Mouse (Mus musculus) heart, postnatal 0 days (tissue): ENCODE data around the gene Gja5. TPM values are rescaled to one million over a fixed set of nuclear protein-coding genes. Genes with fewer than 3 reads are reported as not detected.

Source experiments
- ATAC-seq: fragments of 200-750 bp; cut with Nextera tagmentation; 2 replicates; pipeline ENCODE4 v1.8.0; 2017; ENCODE audit warnings: low read depth, moderate number of reproducible peaks, moderate library complexity; ENCODE audit not compliant: insufficient read depth
- DNase-seq: peaks from one replicate; pipeline ENCODE4 v3.0.0-alpha.2; 2016; ENCODE audit warnings: low spot score
- H3K27ac ChIP-seq: fragments of 300-500 bp; sonication (generic); 2 replicates; pipeline ENCODE4 v1.5.1; 2014; ENCODE audit warnings: low read depth, mild to moderate bottlenecking
- H3K27me3 ChIP-seq: fragments of 300-500 bp; sonication (generic); 2 replicates; pipeline ENCODE4 v1.6.1; 2014; ENCODE audit warnings: low read length, mixed read lengths; ENCODE audit not compliant: control insufficient read depth, insufficient read depth
- H3K36me3 ChIP-seq: fragments of 300-500 bp; sonication (generic); replicated peaks from 2 replicates; pipeline ENCODE4 v1.6.1; 2014; ENCODE audit warnings: low read length, mixed read lengths; ENCODE audit not compliant: control insufficient read depth, insufficient read depth
- H3K4me1 ChIP-seq: fragments of 300-500 bp; sonication (generic); 2 replicates; pipeline ENCODE4 v1.6.1; 2014; ENCODE audit warnings: antibody characterized with exemption; ENCODE audit not compliant: control insufficient read depth, insufficient read depth
- H3K4me2 ChIP-seq: fragments of 300-500 bp; sonication (generic); 2 replicates; pipeline ENCODE4 v1.6.1; 2014; ENCODE audit warnings: low read depth, mild to moderate bottlenecking, low read length, moderate library complexity
- H3K4me3 ChIP-seq: fragments of 300-500 bp; sonication (generic); 2 replicates; pipeline ENCODE4 v1.5.1; 2014; ENCODE audit warnings: low read depth, low read length
- H3K9ac ChIP-seq: fragments of 300-500 bp; sonication (generic); replicated peaks from 2 replicates; pipeline ENCODE4 v1.6.1; 2014; ENCODE audit warnings: low read depth, low read length, mixed read lengths
- H3K9me3 ChIP-seq: fragments of 300-500 bp; sonication (generic); replicated peaks from 2 replicates; pipeline ENCODE4 v1.6.1; 2016; ENCODE audit warnings: low read length; ENCODE audit not compliant: control insufficient read depth
- CTCF ChIP-seq: IDR thresholded peaks from 2 replicates; pipeline ENCODE4 v1.5.1; 2016; ENCODE audit warnings: antibody characterized with exemption, control low read depth, low read depth
- EP300 ChIP-seq: IDR thresholded peaks from 2 replicates; pipeline ENCODE4 v1.6.1; 2016; ENCODE audit warnings: antibody characterized with exemption, low read depth
- WGBS: fragments of 180-500 bp; shearing (Covaris S2); extraction: QIAGEN DNeasy Blood & Tissue Kit; methylation state at CpG from one replicate; pipeline ENCODE4 v1.1.7; 2014; 5-methylcytosine and 5-hydroxymethylcytosine counted together
- polyA plus RNA-seq: library from polyadenylated mRNA; unstranded; fragments of >200 nt; fragmentation: Nextera tagmentation; extraction: Ambion mirVana; gene quantifications from 2 replicates; pipeline ENCODE4 v1.2.1, GENCODE M21; 2015
- total RNA-seq: library from RNA; depleted of rRNA; stranded (reverse); fragments of >200 nt; gene quantifications from 2 replicates; pipeline ENCODE4 v1.2.3, GENCODE M21; 2014; ENCODE audit warnings: low replicate concordance

Gene Gja5
- total and polyA plus RNA-seq, 2 experiments from 2014 or later = 67.5 to 67.6 TPM

- 58% methylated on average over 6 of the region's 6 CpGs for WGBS
- H3K9me3 ChIP-seq = no peaks in the 10 kb centered on the region
These were observed 74.0 kb downstream of the Gja5 start for GRCm38 (mm10) chr3:96978469-96978868.

GRCm38 (mm10) chr3:96979020-96979419, 74.5 kb downstream of the Gja5 start:
- ATAC-seq = no peak
- no peak overlapping the region for H3K9ac ChIP-seq
- DNase-seq = no peak
- no peak overlapping the region for H3K4me2 ChIP-seq
- H3K36me3 ChIP-seq = no peaks in the 10 kb centered on the region
- H3K27me3 ChIP-seq = no peaks in the 10 kb centered on the region
- 76% methylated on average over 3 of the region's 3 CpGs for WGBS
- H3K9me3 ChIP-seq = no peaks in the 10 kb centered on the region
- no peaks in the 10 kb centered on the region for H3K4me1 ChIP-seq
- no peak overlapping the region for H3K4me3 ChIP-seq
- no peak for TF ChIP-seq EP300
- TF ChIP-seq CTCF = no peak
- H3K27ac ChIP-seq = no peak overlapping the region

More at GRCm38 (mm10) chr3:96978469-96978868, 74.0 kb downstream of the Gja5 start:
- Histone ChIP-seq H3K36me3 (no peaks in the 10 kb centered on the region), H3K4me3 (no peak overlapping the region), H3K9ac (no peak overlapping the region), H3K27me3 (no peaks in the 10 kb centered on the region), H3K4me1 (no peaks in the 10 kb centered on the region), H3K4me2 (no peak overlapping the region), H3K27ac (no peak overlapping the region)
- no peak for TF ChIP-seq CTCF
- no peak for TF ChIP-seq EP300
- DNase-seq (no peak), ATAC-seq (no peak)

GRCm38 (mm10) chr3:96981833-96982232, 77.3 kb downstream of the Gja5 start:
- ATAC-seq (no peak), DNase-seq (no peak)
- Histone ChIP-seq H3K4me2 (no peak overlapping the region), H3K4me1 (no peaks in the 10 kb centered on the region), H3K9ac (no peak overlapping the region), H3K4me3 (no peak overlapping the region), H3K27ac (no peak overlapping the region), H3K36me3 (no peaks in the 10 kb centered on the region), H3K9me3 (no peaks in the 10 kb centered on the region), H3K27me3 (no peaks in the 10 kb centered on the region)
- 45% methylated on average over 3 of the region's 3 CpGs for WGBS
- TF ChIP-seq CTCF (no peak), EP300 (no peak)

GRCm38 (mm10) chr3:96982666-96983065, 78.2 kb downstream of the Gja5 start:
- 54% methylated on average over 2 of the region's 2 CpGs for WGBS
- Histone ChIP-seq H3K9me3 (no peaks in the 10 kb centered on the region), H3K4me1 (no peaks in the 10 kb centered on the region), H3K9ac (no peak overlapping the region), H3K36me3 (no peaks in the 10 kb centered on the region), H3K27ac (no peak overlapping the region), H3K4me3 (no peak overlapping the region), H3K27me3 (no peaks in the 10 kb centered on the region), H3K4me2 (no peak overlapping the region)
- ATAC-seq (no peak), DNase-seq (no peak)
- no peak for TF ChIP-seq EP300
- TF ChIP-seq CTCF = no peak

- Histone ChIP-seq H3K9ac (no peak overlapping the region), H3K4me3 (no peak overlapping the region), H3K4me1 (no peaks in the 10 kb centered on the region), H3K4me2 (no peak overlapping the region), H3K27ac (no peak overlapping the region), H3K9me3 (no peaks in the 10 kb centered on the region), H3K36me3 (no peaks in the 10 kb centered on the region), H3K27me3 (no peaks in the 10 kb centered on the region)
- TF ChIP-seq CTCF (no peak), EP300 (no peak)
- DNase-seq = no peak
- ATAC-seq = no peak
- WGBS = 55% methylated on average over 3 of the region's 3 CpGs
These were observed 88.0 kb downstream of the Gja5 start for GRCm38 (mm10) chr3:96992526-96992925.

- Histone ChIP-seq H3K4me3 (no peak overlapping the region), H3K4me1 (no peaks in the 10 kb centered on the region), H3K27ac (no peak overlapping the region), H3K9me3 (no peaks in the 10 kb centered on the region), H3K9ac (no peak overlapping the region), H3K36me3 (no peaks in the 10 kb centered on the region), H3K27me3 (no peaks in the 10 kb centered on the region), H3K4me2 (no peak overlapping the region)
- 51% methylated on average over 6 of the region's 6 CpGs for WGBS
- TF ChIP-seq CTCF (no peak), EP300 (no peak)
- no peak for DNase-seq
- no peak for ATAC-seq
These were observed 93.3 kb downstream of the Gja5 start for GRCm38 (mm10) chr3:96997770-96998169.
